Mouse (Mus musculus) frontal cortex, postnatal 36 days (tissue): ENCODE measurements around the gene Olfr1298.

Experiments used
- DNase-seq, 2 experiments: peaks; one replicate each; pipeline ENCODE4 v3.0.0; 2022; ENCODE audit warnings: low spot score in 2 of 2

Gene Olfr1298

DNA sequence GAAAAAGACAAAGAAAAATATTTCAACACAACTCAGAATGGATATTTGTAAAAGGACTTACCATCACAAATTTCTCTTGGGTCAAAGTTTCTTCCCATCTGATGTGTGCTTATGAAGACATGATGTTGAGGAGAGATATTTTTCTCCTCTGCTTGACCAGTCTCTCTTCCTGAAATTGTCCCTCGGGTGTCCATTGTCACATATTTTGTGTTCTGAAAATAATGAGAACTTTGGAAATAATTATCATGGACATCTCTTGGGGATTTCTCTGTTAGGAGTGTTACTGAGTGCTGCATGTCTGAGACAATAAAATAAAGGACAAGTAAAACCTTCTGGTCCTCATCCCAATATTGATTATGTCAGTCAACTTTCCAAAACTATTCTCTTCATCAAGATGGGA is at the start of gene Olfr1298:
TSS of gene Olfr1298 (minus strand) at position 101 of the 400 bp plus-strand sequence.
- DNase-seq: no peak

DNA sequence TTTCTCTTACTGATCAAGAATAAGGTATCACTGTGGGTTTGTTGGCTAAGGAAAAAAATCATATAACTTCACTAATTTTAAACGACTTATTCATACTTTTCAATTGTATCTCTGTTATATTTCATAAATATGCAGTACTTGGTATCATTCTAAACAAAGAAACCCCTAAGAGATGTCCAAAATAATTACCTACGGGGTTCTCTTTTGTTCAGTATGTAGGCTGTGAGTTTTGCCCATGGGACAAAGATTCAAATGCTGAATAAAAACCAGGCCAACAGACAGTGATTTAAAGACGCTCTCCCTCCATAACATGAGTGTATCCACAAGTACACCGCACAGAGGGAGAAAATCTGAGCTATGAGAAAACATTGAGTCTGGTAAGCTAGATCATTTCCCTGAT is 12.1 kb upstream of the Olfr1298 start, which contains the start of gene Olfr1299:
TSS of gene Olfr1299 (plus strand) at position 301 of the 400 bp plus-strand sequence.
- DNase-seq: no peak

DNA sequence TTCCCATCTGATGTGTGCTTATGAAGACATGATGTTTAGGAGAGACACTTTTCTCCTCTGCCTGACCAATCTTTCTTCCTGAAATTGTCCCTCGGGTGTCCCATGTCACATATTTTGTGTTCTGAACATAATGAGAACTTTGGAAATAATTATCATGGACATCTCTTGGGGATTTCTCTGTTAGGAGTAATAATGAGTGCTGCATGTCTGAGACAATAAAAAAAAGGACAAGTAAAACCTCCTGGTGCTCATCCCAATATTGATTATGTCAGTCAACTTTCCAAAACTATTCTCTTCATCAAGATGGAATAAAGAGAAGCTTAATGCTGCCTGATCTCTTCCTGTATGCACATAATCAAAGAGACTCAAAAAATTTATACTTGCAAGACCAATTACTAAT is 22.6 kb downstream of the Olfr1298 start, which contains the start of gene Olfr1297:
TSS of gene Olfr1297 (minus strand) at position 101 of the 400 bp plus-strand sequence.
- DNase-seq: no peak
